Mouse (Mus musculus): ENCODE data around the gene Meig1. TPM values are rescaled to one million over a fixed set of nuclear protein-coding genes. Genes with fewer than 3 reads are reported as not detected.
A peak's percentile ranks its signal among the peaks of the same experiment; 100 is the strongest.
"Not testable (repeated sequence)": the region's sequence is repeated elsewhere in the genome, so short reads cannot be mapped to it uniquely, and the experiment has no call there.

Meig1 gene
- polyA plus RNA-seq, 1 experiment from 2014 or later: 6.0 TPM

GRCm38 (mm10) chr2:3418883-3419431 is 3.5 kb downstream of the Meig1 start:
- 0 out of 2 replicates have a peak overlapping the region, but pooled peaks have one; percentile 30 for H3K27ac ChIP-seq (replicated peaks)
- peaks cover 11% of the 10 kb centered on the region; the same call in 1 of the 2 replicates for H3K27me3 ChIP-seq
- H3K4me1 ChIP-seq (replicated peaks): peaks cover 12% of the 10 kb centered on the region
- no peaks in the 10 kb centered on the region for H3K36me3 ChIP-seq
- peak overlapping the region; percentile 51 for H3K9ac ChIP-seq
- no peaks in the 10 kb centered on the region for H3K9me3 ChIP-seq
- ATAC-seq (ENCODE audit: low FRiP score, low read depth): peak; percentile 95
- WGBS: under 1% methylated on average over 38 of the region's 38 CpGs
- peak overlapping the region; percentile 61 for H3K4me3 ChIP-seq
- peak overlapping the region; percentile 68 for H3K4me2 ChIP-seq

GRCm38 (mm10) chr2:3415676-3416075 is 6.8 kb downstream of the Meig1 start:
- peaks cover 8% of the 10 kb centered on the region for H3K4me1 ChIP-seq (replicated peaks)

GRCm38 (mm10) chr2:3414241-3414640 is 8.2 kb downstream of the Meig1 start:
- Histone ChIP-seq H3K4me3 (no peak overlapping the region), H3K27me3 (peaks cover 11% of the 10 kb centered on the region; the same call in 1 of the 2 replicates), H3K9me3 (no peaks in the 10 kb centered on the region), H3K27ac (replicated peaks) (no peak overlapping the region), H3K4me1 (replicated peaks) (peaks cover 5% of the 10 kb centered on the region; the same call in 1 of the 2 replicates), H3K4me2 (no peak overlapping the region), H3K36me3 (no peaks in the 10 kb centered on the region), H3K9ac (no peak overlapping the region)
- WGBS: 38% methylated on average over 4 of the region's 4 CpGs
- no peak for ATAC-seq (ENCODE audit: low FRiP score, low read depth)

More at GRCm38 (mm10) chr2:3415676-3416075, 6.8 kb downstream of the Meig1 start:
- no peak overlapping the region for H3K27ac ChIP-seq (replicated peaks)
- WGBS: 73% methylated on average over 1 of the region's 1 CpGs
- peaks cover 11% of the 10 kb centered on the region; the same call in 1 of the 2 replicates for H3K27me3 ChIP-seq
- H3K9me3 ChIP-seq: no peaks in the 10 kb centered on the region
- H3K36me3 ChIP-seq: no peaks in the 10 kb centered on the region
- ATAC-seq (ENCODE audit: low FRiP score, low read depth): no peak
- no peak overlapping the region for H3K4me3 ChIP-seq
- H3K4me2 ChIP-seq: no peak overlapping the region
- no peak overlapping the region for H3K9ac ChIP-seq

GRCm38 (mm10) chr2:3407756-3408155 is 14.7 kb downstream of the Meig1 start:
- no peak overlapping the region for H3K4me2 ChIP-seq
- no peaks in the 10 kb centered on the region for H3K27me3 ChIP-seq
- no peak overlapping the region for H3K4me3 ChIP-seq
- no peak overlapping the region for H3K9ac ChIP-seq
- no peaks in the 10 kb centered on the region for H3K4me1 ChIP-seq (replicated peaks)
- no peak overlapping the region for H3K27ac ChIP-seq (replicated peaks)
- no peaks in the 10 kb centered on the region for H3K9me3 ChIP-seq
- H3K36me3 ChIP-seq: no peaks in the 10 kb centered on the region
- ATAC-seq (ENCODE audit: low FRiP score, low read depth): no peak
- 87% methylated on average over 7 of the region's 7 CpGs for WGBS

GRCm38 (mm10) chr2:3405981-3406380 is 16.5 kb downstream of the Meig1 start:
- Histone ChIP-seq H3K36me3 (no peaks in the 10 kb centered on the region), H3K4me1 (replicated peaks) (no peaks in the 10 kb centered on the region), H3K4me2 (no peak overlapping the region), H3K4me3 (no peak overlapping the region), H3K9ac (no peak overlapping the region), H3K9me3 (no peaks in the 10 kb centered on the region), H3K27ac (replicated peaks) (no peak overlapping the region), H3K27me3 (no peaks in the 10 kb centered on the region)
- WGBS: 89% methylated on average over 4 of the region's 4 CpGs
- no peak for ATAC-seq (ENCODE audit: low FRiP score, low read depth)

- not testable (repeated sequence) for H3K27me3 ChIP-seq; H3K9me3 ChIP-seq; ATAC-seq (ENCODE audit: low FRiP score, low read depth); H3K4me1 ChIP-seq (replicated peaks); H3K36me3 ChIP-seq; H3K4me2 ChIP-seq; H3K9ac ChIP-seq; H3K4me3 ChIP-seq; H3K27ac ChIP-seq (replicated peaks)
- WGBS: 76% methylated on average over 10 of the region's 10 CpGs
Measured at GRCm38 (mm10) chr2:3397110-3397509, 25.3 kb downstream of the Meig1 start, which contains the start of gene Olah. TSS of gene Olah (minus strand) at chr2:3397210.

GRCm38 (mm10) chr2:3391945-3392344 is 30.5 kb downstream of the Meig1 start:
- H3K4me2 ChIP-seq: no peak overlapping the region
- H3K27me3 ChIP-seq: no peaks in the 10 kb centered on the region
- no peak overlapping the region for H3K9ac ChIP-seq
- no peaks in the 10 kb centered on the region for H3K36me3 ChIP-seq
- 79% methylated on average over 2 of the region's 2 CpGs for WGBS
- no peaks in the 10 kb centered on the region for H3K9me3 ChIP-seq
- no peak overlapping the region for H3K4me3 ChIP-seq
- H3K27ac ChIP-seq (replicated peaks): no peak overlapping the region
- no peaks in the 10 kb centered on the region for H3K4me1 ChIP-seq (replicated peaks)
- no peak for ATAC-seq (ENCODE audit: low FRiP score, low read depth)

- Histone ChIP-seq H3K4me2 (no peak overlapping the region), H3K4me1 (replicated peaks) (no peaks in the 10 kb centered on the region), H3K27me3 (no peaks in the 10 kb centered on the region), H3K27ac (replicated peaks) (no peak overlapping the region), H3K9ac (no peak overlapping the region), H3K36me3 (no peaks in the 10 kb centered on the region), H3K9me3 (no peaks in the 10 kb centered on the region), H3K4me3 (no peak overlapping the region)
- WGBS: 88% methylated on average over 6 of the region's 6 CpGs
- no peak for ATAC-seq (ENCODE audit: low FRiP score, low read depth)
Measured at GRCm38 (mm10) chr2:3387105-3387860, 35.2 kb downstream of the Meig1 start.

- H3K4me3 ChIP-seq: no peak overlapping the region
- WGBS: 64% methylated on average over 4 of the region's 4 CpGs
- H3K4me2 ChIP-seq: no peak overlapping the region
- no peaks in the 10 kb centered on the region for H3K27me3 ChIP-seq
- H3K4me1 ChIP-seq (replicated peaks): no peaks in the 10 kb centered on the region
- H3K36me3 ChIP-seq: no peaks in the 10 kb centered on the region
- no peak for ATAC-seq (ENCODE audit: low FRiP score, low read depth)
- H3K9ac ChIP-seq: no peak overlapping the region
- no peaks in the 10 kb centered on the region for H3K9me3 ChIP-seq
- H3K27ac ChIP-seq (replicated peaks): no peak overlapping the region
Measured at GRCm38 (mm10) chr2:3365127-3365526, 57.3 kb downstream of the Meig1 start.

GRCm38 (mm10) chr2:3361067-3361466 is 61.4 kb downstream of the Meig1 start:
- no peak overlapping the region for H3K27ac ChIP-seq (replicated peaks)
- H3K36me3 ChIP-seq: no peaks in the 10 kb centered on the region
- 83% methylated on average over 3 of the region's 3 CpGs for WGBS
- H3K4me2 ChIP-seq: no peak overlapping the region
- no peaks in the 10 kb centered on the region for H3K27me3 ChIP-seq
- no peak overlapping the region for H3K9ac ChIP-seq
- H3K4me1 ChIP-seq (replicated peaks): no peaks in the 10 kb centered on the region
- ATAC-seq (ENCODE audit: low FRiP score, low read depth): no peak
- no peak overlapping the region for H3K4me3 ChIP-seq
- no peaks in the 10 kb centered on the region for H3K9me3 ChIP-seq

All from hindbrain, embryonic 15.5 days (tissue).